Mouse (Mus musculus): ENCODE measurements around the gene Glis2. TPM values are rescaled to one million over a fixed set of nuclear protein-coding genes. Genes with fewer than 3 reads are reported as not detected.
A peak's percentile ranks its signal among the peaks of the same experiment; 100 is the strongest.
"Not testable (repeated sequence)": the region's sequence is repeated elsewhere in the genome, so short reads cannot be mapped to it uniquely, and the experiment has no call there.

Gene Glis2
- polyA plus RNA-seq, 1 experiment from 2014 or later = 22.3 TPM

DNA sequence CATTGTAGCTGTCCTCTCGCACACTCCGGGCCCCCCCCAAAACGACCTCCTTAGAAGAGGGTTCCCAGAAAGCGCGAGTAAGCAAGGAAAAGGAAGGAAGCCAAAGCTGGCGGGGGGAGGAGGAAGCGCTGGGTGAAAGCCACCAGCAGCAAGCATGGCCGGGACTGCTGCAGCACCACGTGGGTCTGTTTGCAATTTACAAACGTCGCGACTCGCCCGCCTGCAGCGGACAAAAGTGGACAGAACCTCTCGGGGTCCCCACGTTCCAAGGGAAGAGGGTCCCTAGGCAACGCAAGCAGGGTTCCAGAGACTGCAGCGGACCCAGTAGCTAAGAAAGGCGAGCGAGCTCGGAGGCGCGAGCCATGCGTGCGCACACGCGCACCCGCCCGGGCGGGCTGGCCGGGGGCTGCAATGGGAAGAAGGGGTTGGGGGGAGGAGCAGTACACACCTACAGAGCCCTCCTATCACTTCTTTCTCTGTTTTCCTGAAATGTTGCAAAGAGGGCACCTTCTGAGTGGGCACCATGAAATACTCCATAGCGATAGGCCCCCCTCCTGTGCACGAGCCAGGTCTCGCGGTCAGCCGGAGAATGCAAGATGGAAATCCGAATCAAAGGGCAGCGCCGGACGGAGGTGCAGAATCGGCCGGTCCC, 35.4 kb upstream of the Glis2 start:
- peak; percentile 77 for DNase-seq (ENCODE audit: low spot score)
- H3K27ac ChIP-seq (replicated peaks) = peak overlapping the region; percentile 95
- peak overlapping the region; percentile 85 for H3K4me3 ChIP-seq
- H3K27me3 ChIP-seq (replicated peaks; ENCODE audit: low read depth, poor library complexity, severe bottlenecking) = no peaks in the 10 kb centered on the region
- no peaks in the 10 kb centered on the region for H3K9me3 ChIP-seq
- WGBS = under 1% methylated on average over 43 of the region's 43 CpGs
- peaks cover 15% of the 10 kb centered on the region for H3K36me3 ChIP-seq (replicated peaks)
- H3K4me1 ChIP-seq = peaks cover 37% of the 10 kb centered on the region

DNA sequence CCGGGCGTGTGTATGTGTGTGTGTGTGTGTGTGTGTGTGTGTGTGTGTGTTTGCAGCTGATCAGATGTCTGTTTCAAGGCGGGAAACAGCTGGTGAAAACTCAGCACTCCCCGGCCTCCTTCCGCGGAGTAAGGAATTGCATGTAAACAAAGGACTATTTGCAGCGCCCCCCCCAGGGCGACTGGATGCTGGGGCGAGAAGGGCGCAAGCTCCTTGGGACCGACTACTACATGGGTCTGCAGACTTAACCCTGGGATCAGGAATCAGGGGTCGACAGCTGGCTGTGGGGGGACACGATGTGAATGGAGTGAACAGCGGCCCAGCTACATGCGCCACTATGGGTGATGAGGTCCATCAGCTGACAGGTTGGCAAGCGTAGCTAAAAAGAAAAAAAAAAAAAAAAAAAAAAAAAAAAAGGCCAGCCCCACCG, 34.8 kb upstream of the Glis2 start, which contains the start of gene Tfap4:
TSS of gene Tfap4 (minus strand) at position 140 of the 430 bp plus-strand sequence.
- no peaks in the 10 kb centered on the region for H3K9me3 ChIP-seq
- WGBS = 0% methylated on average over 17 of the region's 17 CpGs
- peaks cover 31% of the 10 kb centered on the region for H3K4me1 ChIP-seq
- H3K4me3 ChIP-seq = peak within 1 kb of the TSS; percentile 85
- peak within 1 kb of the TSS; percentile 95 for H3K27ac ChIP-seq (replicated peaks)
- peaks cover 15% of the 10 kb centered on the region for H3K36me3 ChIP-seq (replicated peaks)
- peak; percentile 93 for DNase-seq (ENCODE audit: low spot score)
- H3K27me3 ChIP-seq (replicated peaks; ENCODE audit: low read depth, poor library complexity, severe bottlenecking) = no peaks in the 10 kb centered on the region

DNA sequence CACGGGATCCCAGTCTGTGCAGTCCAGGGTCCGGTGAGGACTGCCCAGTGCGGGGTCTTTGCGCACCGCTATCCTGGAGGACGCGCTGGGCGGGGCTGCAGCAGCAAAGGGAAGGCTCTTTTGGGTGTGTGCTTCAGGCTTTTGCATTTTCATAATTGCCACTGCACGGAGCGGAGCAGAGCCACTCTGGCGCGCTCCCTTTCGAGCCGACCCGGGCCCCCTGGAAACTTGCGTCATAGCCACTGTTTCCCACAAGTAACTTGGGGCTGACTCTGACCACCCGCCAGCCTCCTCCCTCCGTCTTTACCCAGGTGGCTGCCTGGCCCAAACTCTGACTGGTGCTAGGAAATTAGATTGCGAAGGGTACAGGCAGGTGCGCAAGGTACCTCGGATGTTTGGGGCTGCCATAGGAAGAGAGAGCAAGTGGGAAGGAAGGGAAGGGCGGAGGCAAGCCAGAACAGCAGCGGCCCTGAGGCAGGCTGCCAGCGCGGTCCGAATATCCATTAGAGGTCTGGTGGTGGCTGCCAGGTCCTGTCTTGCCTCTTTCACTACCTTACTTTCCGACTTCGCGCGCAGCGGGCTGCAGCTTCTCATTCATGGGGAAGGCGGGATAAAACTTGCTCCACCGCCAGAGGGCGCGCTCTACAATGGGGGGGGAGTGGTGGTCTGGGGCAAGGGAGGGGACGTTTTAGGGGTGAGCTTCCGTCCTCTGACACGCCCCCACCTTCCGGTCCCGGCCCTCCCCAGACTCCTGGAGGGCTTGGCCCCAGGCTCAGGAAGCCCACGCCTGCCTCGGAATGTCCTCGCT, 34.2 kb upstream of the Glis2 start:
- WGBS = 2% methylated on average over 43 of the region's 43 CpGs
- Histone ChIP-seq H3K4me3 (peak overlapping the region; percentile 85), H3K4me1 (peaks cover 27% of the 10 kb centered on the region), H3K36me3 (replicated peaks) (peaks cover 14% of the 10 kb centered on the region), H3K27me3 (replicated peaks; ENCODE audit: low read depth, poor library complexity, severe bottlenecking) (no peaks in the 10 kb centered on the region), H3K27ac (replicated peaks) (peak overlapping the region; percentile 95), H3K9me3 (no peaks in the 10 kb centered on the region)
- DNase-seq (ENCODE audit: low spot score) = peak; percentile 82

DNA sequence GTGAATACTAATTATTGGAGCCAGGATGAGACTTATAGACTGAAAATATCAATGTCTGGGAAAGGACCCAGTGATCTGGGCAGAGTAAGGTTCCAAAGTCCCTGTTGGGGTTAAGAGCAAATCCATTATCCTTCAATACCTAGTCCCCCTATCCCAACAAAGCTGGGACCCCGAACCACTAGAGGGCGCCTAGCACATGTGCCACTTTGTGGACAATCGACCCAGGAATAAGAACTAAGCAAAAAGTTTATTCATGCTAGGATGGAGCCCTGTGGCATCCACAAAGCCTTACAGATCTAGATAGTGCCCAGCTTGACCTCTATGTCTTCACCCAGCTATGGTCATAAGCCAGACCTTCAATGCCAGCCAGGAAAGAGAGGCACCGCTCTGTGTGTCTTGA, 26.6 kb upstream of the Glis2 start:
- peak; percentile 87 for DNase-seq (ENCODE audit: low spot score)
- H3K27ac ChIP-seq (replicated peaks) = no peak overlapping the region; the same call in 1 of the 2 replicates

DNA sequence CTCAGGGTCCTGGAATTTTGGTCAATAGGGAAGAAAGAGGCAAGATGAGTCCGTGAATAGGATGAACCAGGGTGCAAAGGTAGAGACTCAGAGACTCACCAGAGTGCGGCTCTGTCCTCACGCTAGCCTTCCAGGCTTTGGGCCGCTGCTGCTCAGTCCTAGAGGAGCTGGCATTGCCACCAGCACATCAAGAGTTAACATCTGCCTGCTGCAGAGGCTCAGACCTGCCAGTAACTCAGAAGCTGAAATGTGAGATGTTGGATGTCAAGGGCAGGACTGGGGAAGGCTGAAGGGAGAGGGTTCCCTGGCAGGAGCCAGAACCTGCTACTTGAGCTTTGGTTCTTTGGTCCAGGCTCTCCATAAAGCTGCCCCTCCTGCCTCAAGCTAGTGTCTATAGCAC, 23.8 kb upstream of the Glis2 start:
- peak; percentile 52 for DNase-seq (ENCODE audit: low spot score)
- peaks cover 23% of the 10 kb centered on the region for H3K4me1 ChIP-seq
- peak overlapping the region; percentile 14; the same call in 1 of the 2 replicates for H3K4me3 ChIP-seq
- no peaks in the 10 kb centered on the region for H3K9me3 ChIP-seq
- peak overlapping the region; percentile 44; the same call in 1 of the 2 replicates for H3K27ac ChIP-seq (replicated peaks)
- WGBS = 54% methylated on average over 4 of the region's 4 CpGs
- no peaks in the 10 kb centered on the region for H3K27me3 ChIP-seq (replicated peaks; ENCODE audit: low read depth, poor library complexity, severe bottlenecking)
- no peaks in the 10 kb centered on the region for H3K36me3 ChIP-seq (replicated peaks)

More for the DNA sequence above, 26.6 kb upstream of the Glis2 start:
- Histone ChIP-seq H3K27me3 (replicated peaks; ENCODE audit: low read depth, poor library complexity, severe bottlenecking) (no peaks in the 10 kb centered on the region), H3K4me1 (peaks cover 23% of the 10 kb centered on the region), H3K36me3 (replicated peaks) (no peaks in the 10 kb centered on the region), H3K9me3 (no peaks in the 10 kb centered on the region), H3K4me3 (no peak overlapping the region)
- 17% methylated on average over 4 of the region's 4 CpGs for WGBS

DNA sequence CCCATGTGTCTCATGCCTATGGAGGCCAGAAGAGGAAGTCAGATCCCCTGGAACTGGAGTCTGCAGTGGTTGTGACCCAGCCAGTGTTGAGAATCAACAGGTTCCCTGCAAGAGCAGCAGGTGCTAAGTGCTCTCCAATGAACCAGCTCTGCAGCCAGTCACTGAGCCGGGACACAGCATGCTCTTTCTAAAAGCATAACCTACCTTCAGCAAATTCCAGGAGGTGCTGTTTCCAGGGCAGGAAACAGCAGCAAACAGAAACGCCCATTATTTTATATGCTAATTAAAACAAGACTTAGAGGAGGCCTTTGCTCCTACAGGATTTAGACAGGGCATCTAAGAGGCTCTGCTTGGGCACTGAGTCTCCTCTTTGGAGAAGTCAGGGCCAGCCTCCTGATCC, 18.5 kb upstream of the Glis2 start:
- no peaks in the 10 kb centered on the region for H3K36me3 ChIP-seq (replicated peaks)
- WGBS = 47% methylated on average over 2 of the region's 2 CpGs

DNA sequence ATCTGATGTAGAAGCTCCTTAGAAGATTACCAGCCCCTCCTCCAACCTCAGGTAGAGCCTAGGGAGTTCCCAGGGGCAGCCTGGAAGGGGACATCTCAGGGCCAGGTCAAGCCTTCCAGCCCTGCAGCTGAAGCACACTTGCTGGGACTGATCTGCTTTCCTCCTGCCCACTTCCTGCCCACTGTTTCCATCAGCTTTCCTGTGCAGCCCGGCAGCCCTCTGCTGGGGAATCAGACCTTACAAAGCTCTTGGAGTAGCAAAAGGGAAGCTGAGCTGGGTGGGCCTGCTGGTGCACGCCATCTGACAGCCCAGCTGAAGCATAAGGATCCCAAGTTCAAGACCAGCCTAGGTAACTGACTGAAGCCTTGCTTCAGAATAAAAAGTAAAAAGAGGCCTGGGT, 17.6 kb upstream of the Glis2 start:
- DNase-seq (ENCODE audit: low spot score) = no peak
- Histone ChIP-seq H3K27me3 (replicated peaks; ENCODE audit: low read depth, poor library complexity, severe bottlenecking) (no peaks in the 10 kb centered on the region), H3K27ac (replicated peaks) (no peak overlapping the region), H3K9me3 (no peaks in the 10 kb centered on the region), H3K36me3 (replicated peaks) (no peaks in the 10 kb centered on the region), H3K4me3 (no peak overlapping the region), H3K4me1 (peaks cover 6% of the 10 kb centered on the region; the same call in 1 of the 2 replicates)
- WGBS = 52% methylated on average over 2 of the region's 2 CpGs

More for the DNA sequence above, 18.5 kb upstream of the Glis2 start:
- H3K27me3 ChIP-seq (replicated peaks; ENCODE audit: low read depth, poor library complexity, severe bottlenecking) = no peaks in the 10 kb centered on the region
- no peak for DNase-seq (ENCODE audit: low spot score)
- H3K4me1 ChIP-seq = peaks cover 11% of the 10 kb centered on the region
- H3K9me3 ChIP-seq = no peaks in the 10 kb centered on the region
- no peak overlapping the region for H3K4me3 ChIP-seq
- no peak overlapping the region for H3K27ac ChIP-seq (replicated peaks)

DNA sequence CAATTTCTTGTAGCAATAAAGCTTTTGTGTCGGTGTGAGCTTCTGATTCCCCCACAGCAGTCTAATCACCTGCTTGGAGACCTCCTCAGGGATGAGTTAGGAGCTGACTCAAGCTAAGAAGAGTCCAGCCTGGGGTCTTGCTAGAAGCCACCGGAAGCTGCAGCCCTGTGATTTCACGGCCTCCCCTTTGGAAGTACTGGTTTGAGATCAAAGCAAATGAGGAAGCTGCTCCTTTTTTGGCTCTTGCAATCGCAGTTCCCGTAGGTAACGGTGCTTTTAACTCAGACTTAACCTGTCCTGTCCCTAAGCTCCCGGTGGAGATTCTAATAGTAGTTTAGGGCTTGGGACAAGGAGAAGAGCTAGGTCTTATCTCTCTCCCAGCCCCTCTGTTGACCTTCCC, 15.9 kb upstream of the Glis2 start:
- DNase-seq (ENCODE audit: low spot score) = no peak
- WGBS = 71% methylated on average over 7 of the region's 7 CpGs
- no peaks in the 10 kb centered on the region for H3K9me3 ChIP-seq
- H3K27ac ChIP-seq (replicated peaks) = no peak overlapping the region
- no peak overlapping the region for H3K4me3 ChIP-seq
- peaks cover 6% of the 10 kb centered on the region; the same call in 1 of the 2 replicates for H3K4me1 ChIP-seq
- H3K27me3 ChIP-seq (replicated peaks; ENCODE audit: low read depth, poor library complexity, severe bottlenecking) = no peaks in the 10 kb centered on the region
- H3K36me3 ChIP-seq (replicated peaks) = no peaks in the 10 kb centered on the region

DNA sequence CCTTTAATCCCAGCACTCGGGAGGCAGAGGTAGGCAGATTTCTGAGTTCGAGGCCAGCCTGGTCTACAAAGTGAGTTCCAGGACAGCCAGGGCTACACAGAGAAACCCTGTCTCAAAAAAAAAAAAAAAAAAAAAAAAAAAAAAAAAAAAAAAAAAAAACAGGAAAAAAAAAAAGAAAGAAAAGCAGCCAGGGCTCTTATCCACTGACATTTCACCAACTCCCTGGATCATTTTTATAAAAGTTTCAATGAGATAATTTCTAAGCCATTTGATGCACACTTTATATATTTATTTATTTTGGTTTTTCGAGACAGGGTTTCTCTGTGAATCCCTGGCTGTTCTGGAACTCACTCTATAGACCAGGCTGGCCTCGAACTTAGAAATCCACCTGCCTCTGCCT, 13.3 kb upstream of the Glis2 start:
- H3K9me3 ChIP-seq; DNase-seq (ENCODE audit: low spot score); H3K36me3 ChIP-seq (replicated peaks); H3K27me3 ChIP-seq (replicated peaks; ENCODE audit: low read depth, poor library complexity, severe bottlenecking); H3K27ac ChIP-seq (replicated peaks); H3K4me1 ChIP-seq; H3K4me3 ChIP-seq: not testable (repeated sequence)
- WGBS = 79% methylated on average over 4 of the region's 4 CpGs

DNA sequence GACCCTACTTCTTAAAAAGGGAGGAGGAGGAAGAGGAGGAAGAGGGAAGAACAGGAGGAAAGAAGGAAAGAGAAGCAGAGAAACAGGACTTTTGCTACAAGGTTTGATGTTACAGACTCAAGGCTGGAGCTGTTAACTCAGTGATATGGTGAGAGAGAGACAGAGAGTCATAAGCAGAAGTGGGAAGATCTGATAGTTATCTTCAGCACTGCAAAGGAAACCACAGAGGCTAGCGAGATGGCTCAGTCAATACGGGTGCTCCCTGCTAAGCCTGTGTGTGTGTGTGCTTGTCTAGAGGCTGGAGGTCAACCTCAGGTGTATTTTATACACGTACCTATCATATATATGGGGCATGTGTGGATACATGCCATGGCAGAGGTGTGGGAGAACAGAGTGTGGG, 10.7 kb upstream of the Glis2 start:
- WGBS = 88% methylated on average over 3 of the region's 3 CpGs
- Histone ChIP-seq H3K27ac (replicated peaks) (no peak overlapping the region), H3K36me3 (replicated peaks) (no peaks in the 10 kb centered on the region), H3K27me3 (replicated peaks; ENCODE audit: low read depth, poor library complexity, severe bottlenecking) (no peaks in the 10 kb centered on the region), H3K4me1 (peaks cover 27% of the 10 kb centered on the region), H3K4me3 (no peak overlapping the region), H3K9me3 (no peaks in the 10 kb centered on the region)
- DNase-seq (ENCODE audit: low spot score) = no peak

DNA sequence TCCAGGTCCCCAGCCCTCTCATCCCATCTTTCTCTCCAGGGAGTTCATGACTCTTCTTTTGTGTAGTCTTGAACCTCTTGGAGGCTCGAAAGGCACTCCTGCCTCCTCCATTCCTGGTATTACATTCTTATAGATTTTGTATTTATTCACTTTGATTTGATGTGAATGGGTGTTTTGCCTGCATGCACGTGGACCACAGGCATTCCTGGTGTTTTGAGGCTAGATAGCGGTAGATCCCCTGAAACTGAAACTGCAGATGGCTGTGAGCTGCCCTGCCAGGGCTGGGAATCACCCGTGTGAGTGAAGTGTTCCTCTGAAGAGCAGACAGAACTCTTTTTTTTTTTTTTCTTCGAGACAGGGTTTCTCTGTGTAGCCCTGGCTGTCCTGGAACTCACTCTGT, 10.1 kb upstream of the Glis2 start:
- WGBS = 79% methylated on average over 5 of the region's 5 CpGs
- Histone ChIP-seq H3K9me3 (no peaks in the 10 kb centered on the region), H3K36me3 (replicated peaks) (no peaks in the 10 kb centered on the region), H3K4me1 (peaks cover 27% of the 10 kb centered on the region), H3K27me3 (replicated peaks; ENCODE audit: low read depth, poor library complexity, severe bottlenecking) (no peaks in the 10 kb centered on the region), H3K27ac (replicated peaks) (no peak overlapping the region), H3K4me3 (no peak overlapping the region)
- no peak for DNase-seq (ENCODE audit: low spot score)

DNA sequence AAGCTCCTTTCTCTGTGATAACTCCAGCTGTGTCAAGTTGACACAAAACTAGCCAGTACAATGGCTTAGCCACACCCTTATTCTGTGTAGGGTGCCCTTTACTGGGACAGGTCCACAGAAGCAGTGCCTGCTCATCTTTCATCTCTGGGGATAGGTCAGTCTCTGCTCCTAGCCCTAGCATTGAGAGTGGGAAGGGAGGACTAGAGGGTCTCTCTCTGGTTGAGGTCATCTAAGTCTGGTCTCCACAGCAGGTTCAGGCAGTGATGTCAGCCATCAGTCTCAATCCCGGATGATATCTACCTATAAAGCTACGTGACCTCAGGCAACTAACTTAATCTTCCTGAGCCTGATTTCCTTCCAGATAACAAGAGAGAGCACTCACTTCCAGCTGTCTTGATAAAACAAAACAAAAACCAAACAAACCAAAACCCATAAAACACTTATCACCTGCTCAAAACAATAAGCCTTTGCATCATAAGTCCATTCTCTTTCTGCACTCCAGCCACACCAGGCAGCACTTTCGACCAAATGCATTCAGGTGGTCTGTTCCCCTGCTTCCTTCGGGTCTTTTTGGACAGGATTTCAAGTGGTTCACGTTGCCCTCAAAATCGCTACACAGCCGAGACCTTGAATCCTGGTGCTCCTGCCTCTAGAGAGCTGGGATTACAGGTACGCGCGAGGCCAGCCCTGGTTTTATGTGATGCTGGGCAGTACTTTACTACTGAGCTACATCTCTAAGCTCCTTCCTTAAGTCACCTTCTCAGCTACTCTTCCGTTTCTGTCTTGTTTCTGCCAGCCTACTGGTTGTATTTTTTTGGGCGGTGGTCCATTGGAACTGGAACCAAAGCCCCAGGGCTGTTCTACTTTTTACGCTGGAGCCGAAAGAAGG, 8.6 kb upstream of the Glis2 start:
- no peak for DNase-seq (ENCODE audit: low spot score)
- H3K36me3 ChIP-seq (replicated peaks) = peaks cover 10% of the 10 kb centered on the region
- 10% methylated on average over 14 of the region's 14 CpGs for WGBS
- no peaks in the 10 kb centered on the region for H3K27me3 ChIP-seq (replicated peaks; ENCODE audit: low read depth, poor library complexity, severe bottlenecking)
- peak overlapping the region; percentile 91 for H3K27ac ChIP-seq (replicated peaks)
- H3K4me1 ChIP-seq = peaks cover 27% of the 10 kb centered on the region
- H3K9me3 ChIP-seq = no peaks in the 10 kb centered on the region
- peak overlapping the region; percentile 58 for H3K4me3 ChIP-seq

Measured in embryonic facial prominence, embryonic 10.5 days (tissue).